Mouse (Mus musculus) cerebellum, adult 2 months (tissue): Measurements from ENCODE around the gene Ggta1. TPM values are rescaled to one million over a fixed set of nuclear protein-coding genes. Genes with fewer than 3 reads are reported as not detected.

ENCODE experiments used
- DNase-seq, 2 experiments: peaks; one replicate each; pipeline ENCODE4 v3.0.0; 2021
- H3K27ac ChIP-seq: fragments of 200-500 bp; 2 replicates; pipeline ENCODE4 v1.5.1; 2012; ENCODE audit warnings: low read length, control low read depth, inconsistent platforms; ENCODE audit not compliant: insufficient read depth
- H3K27me3 ChIP-seq: fragments of 200-500 bp; 2 replicates; pipeline ENCODE4 v1.6.1; 2012; ENCODE audit warnings: inconsistent platforms, mild to moderate bottlenecking, low read length, moderate library complexity; ENCODE audit not compliant: control insufficient read depth, insufficient read depth
- H3K4me1 ChIP-seq: fragments of 200-500 bp; 2 replicates; pipeline ENCODE4 v1.6.1; 2011; ENCODE audit warnings: low read length; ENCODE audit not compliant: control insufficient read depth, insufficient read depth
- H3K4me3 ChIP-seq: fragments of 200-500 bp; replicated peaks from 2 replicates; pipeline ENCODE3; 2011; ENCODE audit warnings: mild to moderate bottlenecking, low read depth, low read length, control low read depth; ENCODE audit not compliant: insufficient read depth
- CTCF ChIP-seq: fragments of 200-500 bp; IDR thresholded peaks from 2 replicates; pipeline ENCODE4 v1.5.1; 2011; ENCODE audit warnings: low read depth, mild to moderate bottlenecking, control low read depth, low read length, moderate library complexity, borderline replicate concordance; ENCODE audit not compliant: insufficient read depth
- POLR2A ChIP-seq: fragments of 200-500 bp; IDR thresholded peaks from 2 replicates; pipeline ENCODE4 v1.6.1; 2011; ENCODE audit warnings: low read length, control low read depth, borderline replicate concordance; ENCODE audit not compliant: insufficient read depth
- WGBS: fragments of 180-500 bp; shearing (Covaris S2); methylation state at CpG from one replicate; pipeline ENCODE4 v1.1.7; 2018; 5-methylcytosine and 5-hydroxymethylcytosine counted together
- polyA plus RNA-seq: library from polyadenylated mRNA; depleted of rRNA; stranded (reverse); fragments of >200 nt; gene quantifications from 2 replicates; pipeline ENCODE4 v1.2.3, GENCODE M21; 2012

Ggta1 gene
- polyA plus RNA-seq, 1 experiment = 1.2 TPM

- no peaks in the 10 kb centered on the region for H3K4me1 ChIP-seq
- H3K4me3 ChIP-seq = no peak overlapping the region
- H3K27me3 ChIP-seq = no peaks in the 10 kb centered on the region
- no peak for DNase-seq
- H3K27ac ChIP-seq = no peak overlapping the region
- TF ChIP-seq POLR2A (no peak), CTCF (no peak)
- 94% methylated on average over 2 of the region's 2 CpGs for WGBS
Observed at GRCm38 (mm10) chr2:35437796-35438195, 25.2 kb downstream of the Ggta1 start.

- WGBS = 76% methylated on average over 6 of the region's 6 CpGs
Observed at GRCm38 (mm10) chr2:35434576-35435123, 28.4 kb downstream of the Ggta1 start.

GRCm38 (mm10) chr2:35433428-35433827, 29.6 kb downstream of the Ggta1 start:
- H3K27ac ChIP-seq = no peak overlapping the region
- TF ChIP-seq CTCF (no peak), POLR2A (no peak)
- H3K27me3 ChIP-seq = no peaks in the 10 kb centered on the region
- 66% methylated on average over 4 of the region's 4 CpGs for WGBS
- no peaks in the 10 kb centered on the region for H3K4me1 ChIP-seq
- no peak overlapping the region for H3K4me3 ChIP-seq
- DNase-seq = no peak

More at GRCm38 (mm10) chr2:35434576-35435123, 28.4 kb downstream of the Ggta1 start:
- no peak overlapping the region for H3K27ac ChIP-seq
- no peak for DNase-seq
- no peaks in the 10 kb centered on the region for H3K27me3 ChIP-seq
- no peak overlapping the region for H3K4me3 ChIP-seq
- no peaks in the 10 kb centered on the region for H3K4me1 ChIP-seq
- TF ChIP-seq POLR2A = no peak
- TF ChIP-seq CTCF = no peak

GRCm38 (mm10) chr2:35432472-35432871, 30.6 kb downstream of the Ggta1 start:
- Histone ChIP-seq H3K4me3 (no peak overlapping the region), H3K27me3 (no peaks in the 10 kb centered on the region), H3K4me1 (no peaks in the 10 kb centered on the region), H3K27ac (no peak overlapping the region)
- no peak for TF ChIP-seq POLR2A
- no peak for TF ChIP-seq CTCF
- 40% methylated on average over 7 of the region's 7 CpGs for WGBS
- DNase-seq = no peak

GRCm38 (mm10) chr2:35432011-35432410, 31.0 kb downstream of the Ggta1 start:
- Histone ChIP-seq H3K27me3 (no peaks in the 10 kb centered on the region), H3K27ac (no peak overlapping the region), H3K4me1 (no peaks in the 10 kb centered on the region), H3K4me3 (no peak overlapping the region)
- no peak for DNase-seq
- 16% methylated on average over 7 of the region's 7 CpGs for WGBS
- TF ChIP-seq CTCF (no peak), POLR2A (no peak)

- DNase-seq = no peak
- TF ChIP-seq CTCF = no peak
- TF ChIP-seq POLR2A = no peak
- H3K27me3 ChIP-seq = no peaks in the 10 kb centered on the region
- 74% methylated on average over 8 of the region's 8 CpGs for WGBS
- no peaks in the 10 kb centered on the region for H3K4me1 ChIP-seq
- H3K4me3 ChIP-seq = no peak overlapping the region
- no peak overlapping the region for H3K27ac ChIP-seq
Observed at GRCm38 (mm10) chr2:35430806-35431205, 32.2 kb downstream of the Ggta1 start.

GRCm38 (mm10) chr2:35428615-35429300, 34.3 kb downstream of the Ggta1 start:
- WGBS = 81% methylated on average over 4 of the region's 4 CpGs
- Histone ChIP-seq H3K27me3 (no peaks in the 10 kb centered on the region), H3K27ac (no peak overlapping the region), H3K4me1 (no peaks in the 10 kb centered on the region), H3K4me3 (no peak overlapping the region)
- no peak for TF ChIP-seq CTCF
- no peak for DNase-seq

- H3K4me3 ChIP-seq = no peak overlapping the region
- no peaks in the 10 kb centered on the region for H3K27me3 ChIP-seq
- H3K4me1 ChIP-seq = no peaks in the 10 kb centered on the region
- no peak overlapping the region for H3K27ac ChIP-seq
- 21% methylated on average over 2 of the region's 2 CpGs for WGBS
- DNase-seq = no peak
- TF ChIP-seq CTCF = no peak
- no peak for TF ChIP-seq POLR2A
Observed at GRCm38 (mm10) chr2:35427559-35427958, 35.5 kb downstream of the Ggta1 start.
